Mouse (Mus musculus) heart, postnatal 0 days (tissue): ENCODE results near the gene Rfk.

Experiments used
- CTCF ChIP-seq: IDR thresholded peaks from 2 replicates; pipeline ENCODE4 v1.5.1; 2016; ENCODE audit warnings: antibody characterized with exemption, control low read depth, low read depth
- EP300 ChIP-seq: IDR thresholded peaks from 2 replicates; pipeline ENCODE4 v1.6.1; 2016; ENCODE audit warnings: antibody characterized with exemption, low read depth

DNA sequence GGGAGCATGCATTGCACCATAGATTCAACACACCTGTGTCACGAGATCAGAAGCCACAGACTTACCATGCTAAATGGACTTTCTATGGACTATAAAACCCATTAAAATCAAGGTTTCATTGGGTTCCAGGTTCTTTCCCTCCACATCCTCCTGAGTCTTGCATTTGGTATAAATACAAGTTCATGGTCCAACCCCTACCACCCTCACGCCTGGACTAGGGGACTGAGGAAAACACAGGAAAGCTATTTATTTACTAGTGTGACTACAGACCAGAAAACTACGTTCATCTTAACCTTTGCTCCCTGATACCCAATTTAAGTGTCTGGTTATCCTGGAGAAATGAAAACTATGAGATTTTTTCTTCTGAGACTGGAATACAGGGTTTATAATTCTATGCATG, 21.1 kb upstream of the Rfk start, which contains the start of gene Gcnt1:
- no peak for TF ChIP-seq EP300
- no peak for TF ChIP-seq CTCF
